Mouse (Mus musculus): ENCODE data around the gene Ikbke.

GRCm38 (mm10) chr1:131327167-131327566 lies 47.8 kb upstream of the Ikbke start:
- TF ChIP-seq HCFC1 (IDR thresholded peaks at IDR 0.05; ENCODE audit: borderline replicate concordance, insufficient read depth, low read length) (no peak), ZC3H11A (IDR thresholded peaks at IDR 0.05; ENCODE audit: borderline replicate concordance, low read depth, low read length) (no peak)
